Mouse (Mus musculus) myocyte (in vitro differentiated cells): ENCODE results near the gene Prex1.

Source experiments
- E2F4 ChIP-seq: IDR thresholded peaks from one replicate; pipeline ENCODE4 v1.6.1; 2011; ENCODE audit warnings: mild to moderate bottlenecking, control low read depth, moderate library complexity; ENCODE audit not compliant: insufficient read depth
- MAX ChIP-seq: IDR thresholded peaks from one replicate; pipeline ENCODE4 v1.6.1; 2011; ENCODE audit warnings: low read depth, mild to moderate bottlenecking, control low read depth
- POLR2A ChIP-seq: IDR thresholded peaks from one replicate; pipeline ENCODE4 v1.6.1; 2011; ENCODE audit warnings: low read depth, mild to moderate bottlenecking, control low read depth, moderate library complexity; ENCODE audit not compliant: insufficient read length
- POLR2AphosphoS2 ChIP-seq: IDR thresholded peaks from one replicate; pipeline ENCODE4 v1.6.1; 2011; ENCODE audit warnings: low read depth, control low read depth; ENCODE audit not compliant: insufficient read length
- REST ChIP-seq: IDR thresholded peaks from one replicate; pipeline ENCODE4 v1.6.1; 2011; ENCODE audit warnings: mild to moderate bottlenecking, control low read depth, moderate library complexity; ENCODE audit not compliant: insufficient read depth, insufficient read length
- TCF12 ChIP-seq: IDR thresholded peaks from one replicate; pipeline ENCODE4 v1.6.1; 2011; ENCODE audit warnings: mild to moderate bottlenecking, control low read depth; ENCODE audit not compliant: poor library complexity, insufficient read depth, severe bottlenecking
- TCF3 ChIP-seq: IDR thresholded peaks from one replicate; pipeline ENCODE4 v1.6.1; 2011; ENCODE audit warnings: low read depth, control low read depth; ENCODE audit not compliant: insufficient read length
- USF1 ChIP-seq: IDR thresholded peaks from one replicate; pipeline ENCODE4 v1.6.1; 2011; ENCODE audit warnings: low read depth, mild to moderate bottlenecking, control low read depth, moderate library complexity

DNA sequence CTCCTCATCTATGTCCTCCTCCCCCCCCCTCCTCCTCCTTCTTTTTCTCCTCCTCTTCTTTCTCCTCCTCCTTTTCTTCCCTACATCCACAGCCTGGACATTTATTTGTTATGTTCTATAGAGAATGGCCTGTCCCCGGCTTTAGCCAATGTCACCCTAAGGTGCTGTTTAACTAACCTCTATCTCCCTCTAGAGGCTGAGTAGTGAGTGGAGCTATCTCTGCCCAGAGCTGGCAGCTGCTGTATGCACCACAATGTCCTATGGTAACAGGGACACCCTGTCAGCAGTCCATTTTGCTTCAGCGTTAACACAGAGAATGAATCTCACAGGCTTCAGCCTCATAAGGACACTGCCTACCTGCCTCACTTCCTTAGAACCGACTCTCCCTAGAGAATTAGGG, 129.1 kb downstream of the Prex1 start:
- no peak for TF ChIP-seq USF1
- TF ChIP-seq POLR2A: no peak
- TF ChIP-seq POLR2AphosphoS2: no peak
- no peak for TF ChIP-seq TCF3
- TF ChIP-seq TCF12: no peak
- TF ChIP-seq MAX: no peak
- TF ChIP-seq E2F4: no peak
- TF ChIP-seq REST: no peak
